Mouse (Mus musculus) lung, adult 2 months (tissue): ENCODE data around the gene Nme9. TPM values are rescaled to one million over a fixed set of nuclear protein-coding genes. Genes with fewer than 3 reads are reported as not detected.

Source experiments
- DNase-seq: peaks from one replicate; pipeline ENCODE4 v3.0.0; 2022
- H3K4me1 ChIP-seq: fragments of 200-500 bp; 2 replicates; pipeline ENCODE4 v1.6.1; 2011; ENCODE audit warnings: low read length; ENCODE audit not compliant: control insufficient read depth, insufficient read depth
- H3K4me3 ChIP-seq: fragments of 200-500 bp; replicated peaks from 2 replicates; pipeline ENCODE3; 2011; ENCODE audit warnings: low read depth, mild to moderate bottlenecking, control low read depth, low read length; ENCODE audit errors: extremely low read depth
- CTCF ChIP-seq: fragments of 200-500 bp; IDR thresholded peaks from 2 replicates; pipeline ENCODE4 v1.5.1; 2011; ENCODE audit warnings: mild to moderate bottlenecking, low read length, control low read depth; ENCODE audit not compliant: insufficient read depth
- POLR2A ChIP-seq: fragments of 200-500 bp; IDR thresholded peaks from 2 replicates; pipeline ENCODE4 v1.6.1; 2011; ENCODE audit warnings: low read depth, mild to moderate bottlenecking, control low read depth, low read length, borderline replicate concordance; ENCODE audit errors: extremely low read depth
- WGBS: fragments of 180-500 bp; shearing (Covaris S2); methylation state at CpG from one replicate; pipeline ENCODE4 v1.1.7; 2018; 5-methylcytosine and 5-hydroxymethylcytosine counted together
- polyA plus RNA-seq: library from polyadenylated mRNA; depleted of rRNA; stranded (reverse); fragments of >200 nt; gene quantifications from 2 replicates; pipeline ENCODE4 v1.2.3, GENCODE M21; 2012

Gene Nme9
- polyA plus RNA-seq, 1 experiment = 12.7 TPM

- H3K4me1 ChIP-seq = 0 out of 2 replicates have a peak, but pooled peaks cover 2% of the 10 kb centered on the region
- DNase-seq = no peak
- H3K4me3 ChIP-seq = peak overlapping the region; percentile 66
- TF ChIP-seq POLR2A (no peak), CTCF (no peak)
- 42% methylated on average over 14 of the region's 14 CpGs for WGBS
Observed at GRCm38 (mm10) chr9:99434892-99435618, 16.2 kb upstream of the Nme9 start.

GRCm38 (mm10) chr9:99435619-99436181 lies 15.6 kb upstream of the Nme9 start:
- Histone ChIP-seq H3K4me1 (0 out of 2 replicates have a peak, but pooled peaks cover 2% of the 10 kb centered on the region), H3K4me3 (peak overlapping the region; percentile 66)
- TF ChIP-seq CTCF = no peak
- no peak for TF ChIP-seq POLR2A
- peak; percentile 34 for DNase-seq
- 27% methylated on average over 16 of the region's 16 CpGs for WGBS

GRCm38 (mm10) chr9:99436182-99437030 lies 14.9 kb upstream of the Nme9 start:
- under 1% methylated on average over 82 of the region's 86 CpGs for WGBS
- DNase-seq = peak; percentile 78
- H3K4me1 ChIP-seq = 0 out of 2 replicates have a peak, but pooled peaks cover 2% of the 10 kb centered on the region
- no peak for TF ChIP-seq POLR2A
- TF ChIP-seq CTCF = no peak
- H3K4me3 ChIP-seq = peak overlapping the region; percentile 66

GRCm38 (mm10) chr9:99437031-99437764 lies 14.1 kb upstream of the Nme9 start, which contains the start of gene Mras:
Mras (minus strand) TSS chr9:99437381.
- TF ChIP-seq POLR2A (no peak), CTCF (no peak)
- WGBS = 9% methylated on average over 27 of the region's 27 CpGs
- H3K4me1 ChIP-seq = 0 out of 2 replicates have a peak, but pooled peaks cover 2% of the 10 kb centered on the region
- DNase-seq = no peak
- peak within 1 kb of the TSS; percentile 66 for H3K4me3 ChIP-seq

GRCm38 (mm10) chr9:99437781-99438565 lies 13.3 kb upstream of the Nme9 start:
- DNase-seq = no peak
- H3K4me1 ChIP-seq = 0 out of 2 replicates have a peak, but pooled peaks cover 2% of the 10 kb centered on the region
- TF ChIP-seq POLR2A (no peak), CTCF (no peak)
- H3K4me3 ChIP-seq = no peak overlapping the region
- 79% methylated on average over 12 of the region's 12 CpGs for WGBS

GRCm38 (mm10) chr9:99439064-99439463 lies 12.2 kb upstream of the Nme9 start:
- Histone ChIP-seq H3K4me1 (0 out of 2 replicates have a peak, but pooled peaks cover 2% of the 10 kb centered on the region), H3K4me3 (no peak overlapping the region)
- WGBS = 83% methylated on average over 8 of the region's 8 CpGs
- no peak for DNase-seq
- TF ChIP-seq CTCF = no peak
- no peak for TF ChIP-seq POLR2A

- Histone ChIP-seq H3K4me3 (no peak overlapping the region), H3K4me1 (0 out of 2 replicates have a peak, but pooled peaks cover 2% of the 10 kb centered on the region)
- whole genome bisulfite sequencing = 82% methylated on average over 5 of the region's 5 CpGs
- no peak for TF ChIP-seq POLR2A
- no peak for TF ChIP-seq CTCF
- no peak for DNase-seq
Observed at GRCm38 (mm10) chr9:99440941-99441340, 10.3 kb upstream of the Nme9 start.
